Mouse (Mus musculus) liver, adult 2 months (tissue): ENCODE measurements around the gene Ric8a.

ENCODE experiments used
- CTCF ChIP-seq: fragments of 200-500 bp; IDR thresholded peaks from 2 replicates; pipeline ENCODE4 v1.5.1; 2011; ENCODE audit warnings: low read depth, low read length, control low read depth
- POLR2A ChIP-seq: fragments of 200-500 bp; IDR thresholded peaks from 2 replicates; pipeline ENCODE4 v1.6.1; 2011; ENCODE audit warnings: low read length, control low read depth; ENCODE audit not compliant: insufficient read depth; ENCODE audit errors: extremely low read depth

DNA sequence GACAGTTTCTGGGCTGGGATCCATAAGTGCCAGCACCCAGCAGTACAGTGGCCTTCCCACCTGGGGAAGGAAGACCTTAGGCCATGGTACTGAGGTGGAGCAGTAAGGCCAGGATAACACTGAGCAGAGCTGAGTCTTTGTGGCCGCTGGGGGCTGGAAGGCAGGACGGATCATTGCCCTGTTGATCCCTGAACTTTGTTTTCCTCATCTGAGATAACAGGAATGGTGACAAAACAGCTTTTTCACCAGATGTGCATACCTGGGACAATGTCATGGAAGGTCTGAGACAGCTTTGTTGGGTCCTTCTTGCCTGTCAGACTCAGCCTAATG is 21.0 kb upstream of the Ric8a start:
- no peak for TF ChIP-seq POLR2A
- no peak for TF ChIP-seq CTCF
